Mouse (Mus musculus): ENCODE data around the gene Atxn1.

DNA sequence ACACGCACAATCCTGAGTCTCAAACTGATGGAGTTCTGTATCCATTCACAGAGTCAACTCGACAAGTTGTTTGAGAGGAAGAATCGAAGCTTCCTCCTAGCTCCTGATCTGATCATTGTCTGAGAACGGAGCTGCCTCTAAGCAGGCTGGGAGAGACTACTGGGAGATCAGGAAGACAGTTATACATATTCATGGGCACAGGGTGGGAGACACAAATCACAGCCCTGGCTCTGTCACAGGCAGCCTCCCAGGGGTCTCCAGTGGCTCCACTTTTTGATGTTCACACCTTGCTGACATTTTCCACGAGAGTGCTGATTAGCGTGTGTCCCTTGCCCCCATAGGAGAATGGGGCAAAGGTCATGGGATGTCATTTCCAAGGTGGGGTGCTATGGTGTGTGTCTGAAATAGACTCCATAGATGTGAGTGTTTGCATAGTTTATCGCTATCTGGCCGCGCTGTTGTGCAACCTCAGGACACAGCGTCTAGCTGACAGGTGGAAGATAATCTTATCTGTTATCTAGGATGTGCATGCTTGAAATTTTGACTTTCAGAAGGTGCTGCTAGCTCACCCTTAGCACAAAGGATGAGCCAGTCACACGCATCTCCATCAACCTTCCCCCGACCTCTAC is 105.6 kb downstream of the Atxn1 start:
- no peak for TF ChIP-seq CTCF (conservative IDR thresholded peaks at IDR 0.05 in 1 of 2, IDR thresholded peaks at IDR 0.05 in 1 of 2; ENCODE audit: low read depth in 2 of 2, low read length in 2 of 2)
- no peak for TF ChIP-seq CHD2 (IDR thresholded peaks at IDR 0.05; ENCODE audit: low read length)
- no peak for TF ChIP-seq POLR2A (IDR thresholded peaks at IDR 0.05; ENCODE audit: low read depth, low read length)
- no peak for TF ChIP-seq GABPA (IDR thresholded peaks at IDR 0.05; ENCODE audit: insufficient replicate concordance, low read depth, low read length)
- no peak for TF ChIP-seq E2F4 (IDR thresholded peaks at IDR 0.05; ENCODE audit: insufficient replicate concordance, low read depth, low read length)
- no peak for TF ChIP-seq TBP (conservative IDR thresholded peaks at IDR 0.05; ENCODE audit: low read depth, low read length)
- no peak for TF ChIP-seq ETS1 (conservative IDR thresholded peaks at IDR 0.05; ENCODE audit: low read depth, low read length)
- no peak for TF ChIP-seq ZC3H11A (IDR thresholded peaks at IDR 0.05; ENCODE audit: low read depth, low read length)
- no peak for TF ChIP-seq TCF12 (IDR thresholded peaks at IDR 0.05; ENCODE audit: low read depth, low read length)
- TF ChIP-seq IRF4 (IDR thresholded peaks at IDR 0.05; ENCODE audit: low read depth, low read length): no peak
